Mouse (Mus musculus): Measurements from ENCODE around the gene Prkn.

- TF ChIP-seq EP300 (optimal IDR thresholded peaks at IDR 0.05) = no peak
- TF ChIP-seq CTCF (IDR thresholded peaks at IDR 0.05; ENCODE audit: low read depth) = no peak
Observed at GRCm38 (mm10) chr17:11994252-11994651, 1154.1 kb downstream of the Prkn start.
